Mouse (Mus musculus) layer of hippocampus, adult 9-10 months (tissue): ENCODE results near the gene Fxr2.
"Not testable (repeated sequence)": the region's sequence is repeated elsewhere in the genome, so short reads cannot be mapped to it uniquely, and the experiment has no call there.

ENCODE experiments used
- DNase-seq: peaks from one replicate; pipeline ENCODE4 v3.0.0; 2022; ENCODE audit warnings: low spot score

The Fxr2 gene

GRCm38 (mm10) chr11:69684128-69684745 is 51.4 kb downstream of the Fxr2 start:
- no peak for DNase-seq

DNA sequence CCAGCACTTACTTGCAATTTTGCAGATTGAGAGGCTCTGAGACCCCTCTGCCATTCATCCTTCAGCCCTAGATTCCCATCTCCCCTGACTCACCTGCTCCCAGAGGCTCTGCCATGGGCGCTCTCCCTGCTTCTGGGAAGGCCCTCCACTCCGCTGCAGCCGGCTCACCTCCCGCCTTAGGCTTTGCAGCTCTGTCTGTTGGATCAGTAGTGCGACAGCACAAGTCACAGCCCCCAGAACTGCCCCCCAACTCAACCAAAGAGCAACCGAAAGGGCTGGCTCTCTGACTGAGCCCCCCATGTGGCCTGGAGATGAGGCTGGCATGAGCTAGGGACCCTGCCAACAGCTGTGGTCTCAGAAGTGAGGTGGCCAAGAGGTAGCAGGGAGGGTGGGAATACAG is 52.1 kb downstream of the Fxr2 start:
- DNase-seq, result no peak

- no peak for DNase-seq
Measured at GRCm38 (mm10) chr11:69685526-69686148, 52.8 kb downstream of the Fxr2 start, which contains the start of gene Tnfsf13. Gene Tnfsf13, minus strand, starts transcription at chr11:69685784.

DNA sequence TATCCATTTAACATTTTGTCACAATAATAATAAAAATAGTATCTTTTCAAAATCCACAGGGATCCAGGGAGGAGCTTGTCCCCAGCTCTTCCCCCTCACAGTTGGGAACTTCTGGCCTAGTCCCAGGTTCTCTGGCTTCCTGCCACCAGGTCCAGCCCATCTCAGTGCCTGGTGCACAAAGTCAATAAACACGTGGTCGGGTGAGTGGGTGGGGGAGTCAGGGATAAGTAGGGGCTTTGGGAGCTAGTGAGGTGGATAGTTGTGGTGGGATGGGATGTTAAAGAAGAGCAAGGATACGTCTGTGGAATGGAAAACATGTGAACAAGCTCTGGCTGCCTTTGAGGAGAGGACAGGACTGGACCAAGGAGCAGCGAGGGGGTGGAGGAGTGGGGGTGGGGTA is 53.6 kb downstream of the Fxr2 start:
- no peak for DNase-seq

- no peak for DNase-seq
Measured at GRCm38 (mm10) chr11:69687061-69687460, 54.3 kb downstream of the Fxr2 start.

DNA sequence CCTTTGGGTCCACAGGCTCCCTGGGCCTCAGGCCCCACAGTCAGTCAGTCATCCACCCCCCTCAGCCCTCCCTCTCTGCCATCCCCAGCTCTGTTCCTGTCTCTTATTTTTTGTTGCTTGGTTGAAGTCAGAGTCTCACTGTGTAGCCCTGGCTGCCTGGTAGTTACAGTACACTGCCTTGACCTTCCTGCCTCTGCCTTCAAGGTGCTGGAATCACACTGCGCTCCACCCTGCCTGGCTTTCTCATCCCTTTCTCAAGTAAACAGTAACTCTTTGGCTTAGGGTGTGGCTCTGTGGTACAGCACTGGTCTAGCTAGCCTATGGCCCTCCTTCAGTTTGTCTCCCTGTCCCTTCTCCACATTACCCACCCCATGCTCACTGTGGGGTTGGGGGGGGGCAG is 57.1 kb downstream of the Fxr2 start:
- no peak for DNase-seq

DNA sequence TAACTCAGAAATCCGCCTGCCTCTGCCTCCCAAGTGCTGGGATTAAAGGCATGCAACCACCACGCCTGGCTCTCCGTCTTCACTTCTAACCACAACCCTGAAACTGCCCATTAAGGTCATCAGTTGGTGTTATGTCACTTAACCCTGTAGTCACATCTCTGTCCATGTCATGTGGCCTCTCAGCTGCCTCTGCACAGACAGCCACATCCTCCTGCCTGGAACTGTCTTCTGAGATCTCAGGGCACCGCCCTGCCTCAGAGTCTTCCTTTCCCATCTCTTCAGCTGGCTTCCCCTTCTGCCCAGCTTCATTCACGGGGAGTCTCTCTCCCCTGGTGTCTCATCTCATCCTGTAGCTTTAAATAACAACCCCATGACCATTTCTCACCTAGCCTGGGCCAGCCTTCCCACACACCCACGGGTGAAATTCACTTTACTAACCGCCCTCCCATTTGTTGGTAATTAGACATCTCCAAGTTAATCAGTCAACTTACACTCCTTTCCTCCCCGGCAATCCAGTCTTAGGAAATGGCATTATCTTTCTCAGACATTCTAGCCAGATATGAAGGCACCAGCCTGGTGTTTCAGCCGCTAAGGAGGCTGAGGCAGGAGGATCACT is 59.5 kb downstream of the Fxr2 start:
- no peak for DNase-seq

DNA sequence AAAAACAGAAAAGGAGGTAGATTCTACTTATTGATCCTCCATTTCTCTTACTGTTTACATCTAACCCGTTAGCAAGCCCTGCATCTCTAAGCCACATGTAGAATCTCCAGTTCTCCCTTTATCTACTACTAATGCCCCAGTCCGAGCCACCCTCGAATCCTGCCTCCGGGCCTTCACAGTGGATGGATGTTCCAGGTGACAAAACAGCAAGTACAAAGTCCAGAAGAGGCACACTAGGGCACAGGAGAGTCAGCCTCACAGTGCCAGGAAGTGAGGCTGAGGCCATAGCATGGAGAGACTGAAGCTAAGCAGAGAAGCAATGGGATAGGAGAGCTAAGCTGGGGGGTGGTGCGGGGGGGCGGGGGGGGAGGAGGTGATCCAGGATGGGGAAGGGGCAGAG is 60.1 kb downstream of the Fxr2 start:
- DNase-seq, result no peak

DNA sequence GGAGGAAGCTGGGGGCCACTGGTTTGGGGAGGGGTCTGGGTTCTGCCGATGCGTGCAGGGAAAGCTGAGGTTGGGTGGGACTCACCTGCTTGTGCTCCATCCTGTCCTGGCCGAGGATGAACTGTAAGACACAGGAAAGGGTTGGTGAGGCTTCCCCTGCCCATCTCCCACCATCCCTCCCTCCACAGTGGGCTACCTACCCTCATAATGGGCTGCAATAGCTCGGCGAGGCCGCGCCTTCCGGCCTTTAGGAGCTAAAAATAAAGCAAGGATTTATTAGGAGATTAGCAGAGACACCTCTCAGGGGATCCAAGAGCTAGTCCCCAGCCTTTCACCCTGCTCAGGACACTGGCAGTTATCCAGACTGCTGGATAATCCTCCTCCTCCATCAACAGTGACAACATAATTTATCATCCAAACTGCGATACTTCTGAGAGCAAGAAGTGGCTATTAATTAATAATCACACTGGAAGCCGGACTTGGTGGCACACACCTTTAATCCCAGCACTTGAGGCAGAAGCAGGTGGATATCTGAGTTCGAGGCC is 60.7 kb downstream of the Fxr2 start:
- no peak for DNase-seq

DNA sequence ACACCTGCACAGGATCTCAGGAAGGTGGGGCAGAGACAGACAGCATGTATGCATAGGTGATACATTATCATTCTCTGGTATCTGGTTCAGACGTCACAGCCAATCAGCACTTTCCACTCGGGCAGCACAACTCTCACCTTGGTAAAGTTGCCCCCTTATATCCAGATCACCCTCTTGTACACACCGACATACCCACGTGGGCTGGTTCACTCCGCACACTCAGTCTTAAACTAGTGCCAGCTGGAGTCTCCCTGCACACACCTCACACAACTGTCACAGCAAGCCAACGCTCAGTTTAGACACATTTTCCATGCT is 62.2 kb downstream of the Fxr2 start:
- no peak for DNase-seq

DNA sequence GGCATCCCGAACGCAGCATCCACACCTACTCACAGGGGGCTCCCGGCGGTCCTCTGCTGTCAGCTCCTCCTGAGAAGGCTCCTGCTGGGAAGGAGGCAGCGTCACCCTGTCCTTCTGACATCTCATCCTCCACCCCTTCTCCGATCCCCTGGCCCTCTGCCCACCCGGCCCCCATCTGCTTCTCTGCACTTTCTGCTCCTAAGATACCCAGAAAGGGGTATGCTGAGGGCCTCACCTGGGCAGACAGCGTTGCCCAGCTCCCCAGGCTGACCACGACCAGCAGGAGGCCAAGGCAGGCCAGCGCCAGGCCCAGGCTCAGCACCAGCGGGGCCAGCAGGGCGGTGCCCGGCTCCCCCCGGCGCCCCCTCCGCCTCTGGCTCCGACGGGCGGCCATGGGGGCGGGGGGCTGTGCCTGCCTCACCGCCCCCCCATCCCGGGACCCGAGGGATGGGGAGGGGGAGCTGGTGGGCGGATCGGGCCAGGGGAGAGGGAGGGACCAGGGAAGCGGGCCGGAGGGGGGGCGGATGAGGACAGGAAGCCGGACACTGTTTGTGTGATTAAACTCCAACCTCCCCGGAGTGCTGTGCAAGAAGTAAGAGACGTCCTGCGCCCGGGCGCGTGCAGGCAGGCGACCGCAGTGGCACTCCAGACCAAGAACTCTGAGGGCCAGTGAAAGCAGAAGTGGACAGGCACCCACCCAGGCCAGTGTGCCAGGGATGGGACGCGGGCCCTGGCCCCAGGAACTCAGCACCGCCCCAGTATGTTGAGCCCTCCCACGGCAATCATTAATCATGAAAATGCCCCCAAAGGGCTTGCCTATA is 62.8 kb downstream of the Fxr2 start, which contains the start of the genes Tnfsf12 and Tnfsfm13:
Gene Tnfsf12, minus strand, starts transcription at position 489 of the 821 bp plus-strand sequence.
Gene Tnfsfm13, minus strand, starts transcription at position 738 of the 821 bp plus-strand sequence.
- no peak for DNase-seq

DNA sequence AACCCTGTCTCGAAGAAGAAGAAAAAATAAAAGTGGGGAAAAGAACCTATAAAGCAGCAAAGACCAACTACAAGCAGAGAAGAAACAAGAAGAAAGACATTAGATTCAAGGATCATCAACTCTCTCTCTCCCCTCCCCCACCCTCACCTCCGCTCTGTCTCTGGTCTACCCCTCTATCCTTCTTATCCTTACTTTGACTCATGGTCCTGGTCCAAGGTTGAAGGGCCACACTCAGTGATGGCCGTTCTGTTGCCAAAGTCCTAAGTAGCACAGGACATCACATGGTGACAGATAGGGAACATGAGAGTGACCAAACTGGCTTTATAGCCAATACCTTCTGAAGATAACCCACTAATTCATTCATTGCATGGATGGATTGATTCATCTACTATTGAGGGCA is 64.6 kb downstream of the Fxr2 start:
- no peak for DNase-seq

DNA sequence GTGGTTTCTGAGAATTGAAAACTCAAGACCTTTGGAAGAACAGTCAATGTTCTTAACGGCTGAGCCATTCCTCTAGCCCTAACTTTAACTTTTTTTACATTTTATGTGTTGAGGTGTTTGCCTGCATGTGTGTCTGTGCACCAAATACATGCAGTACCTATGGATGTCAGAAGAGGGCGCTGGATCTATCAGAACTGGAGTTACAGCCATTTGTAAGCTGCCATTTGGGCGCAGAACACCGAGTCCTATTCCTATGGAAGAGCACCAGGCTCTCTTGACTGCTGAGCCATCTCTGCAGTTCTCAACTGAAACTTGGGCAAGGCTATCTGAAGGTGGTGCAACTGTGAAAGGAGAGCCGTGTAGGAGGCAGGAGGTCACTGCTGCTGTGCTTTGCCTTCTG is 65.8 kb downstream of the Fxr2 start:
- DNase-seq, result no peak

DNA sequence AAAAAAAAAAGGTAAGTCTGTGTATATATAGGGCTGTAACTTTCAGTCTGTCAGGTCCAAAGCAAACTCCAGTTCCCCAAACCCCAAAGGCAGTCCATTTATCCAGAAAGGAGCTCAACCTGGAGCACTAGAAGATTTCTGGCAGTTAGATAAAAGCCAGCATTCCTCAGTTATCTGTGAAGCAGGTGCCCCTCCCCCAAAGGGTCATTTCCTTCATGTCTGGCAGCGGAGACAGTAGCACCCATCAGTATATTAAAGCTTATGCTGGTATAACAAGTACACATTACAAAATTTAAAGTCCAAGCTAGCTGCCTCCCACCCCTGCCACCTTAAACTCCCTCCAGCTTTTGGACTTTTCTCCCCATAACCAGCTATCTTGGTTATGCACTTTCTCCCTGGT is 66.8 kb downstream of the Fxr2 start:
- no peak for DNase-seq

DNA sequence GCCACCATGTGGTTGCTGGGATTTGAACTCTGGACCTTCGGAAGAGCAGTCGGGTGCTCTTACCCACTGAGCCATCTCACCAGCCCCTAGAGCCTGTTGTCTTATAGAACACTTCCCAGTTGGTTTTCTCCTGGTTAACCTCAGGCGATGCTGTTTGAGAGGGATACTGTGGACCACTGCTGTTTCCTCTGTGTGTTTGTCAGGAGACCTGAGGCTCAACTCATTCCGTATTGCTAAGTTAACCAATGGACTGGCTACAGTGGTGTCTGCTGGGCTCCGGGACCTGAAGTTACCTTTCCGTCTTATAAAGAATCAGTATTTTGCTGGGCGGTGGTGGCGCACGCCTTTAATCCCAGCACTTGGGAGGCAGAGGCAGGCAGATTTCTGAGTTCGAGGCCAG is 70.1 kb downstream of the Fxr2 start:
- not testable (repeated sequence) for DNase-seq
